Comparison of ENCODE assay signal across 16 mouse cellular contexts in genomic region chr12:99234346-99234745, GRCm38 (mm10).
DNase-seq lines count a peak whose midpoint lies in the region; ATAC-seq and TF ChIP-seq lines count a peak whose summit lies in the region.
"Had no signal": no experiment of that assay in that cellular context is flagged by ENCODE, and none has a peak within 500 bp of the region (broad histone marks: within the 10 kb centered on the region; RNA-seq: fewer than 3 reads in every experiment).

No protein-coding gene starts in this region.

- H3K4me2 ChIP-seq in forebrain, embryonic 14.5 days (ENCODE audit: low read length): no peak overlapping the region
- H3K4me2 ChIP-seq: hindbrain, embryonic 15.5 days; liver, embryonic 12.5 days had no signal

- H3K27ac ChIP-seq in liver, adult 2 months (replicated peaks; ENCODE audit: insufficient read depth, low read depth, low read length): peak overlapping the region; percentile 87
- peak overlapping the region; percentile 41; the same call in 1 of the 2 replicates for H3K27ac ChIP-seq in forebrain, embryonic 14.5 days (ENCODE audit: low read depth, low read length)
- H3K27ac ChIP-seq: hindbrain, embryonic 15.5 days; liver, embryonic 12.5 days had no signal

- TF ChIP-seq CTCF in liver, adult 2 months (IDR thresholded peaks at IDR 0.05; ENCODE audit: low read depth, low read length): no peak

- H3K4me3 ChIP-seq in liver, adult 2 months (ENCODE audit: insufficient read depth, low read depth, low read length): no peak overlapping the region
- no peak overlapping the region for H3K4me3 ChIP-seq in forebrain, embryonic 14.5 days (ENCODE audit: low read depth, low read length)
- H3K4me3 ChIP-seq: erythroblast, embryonic 14.5 days; hindbrain, embryonic 15.5 days; liver, embryonic 12.5 days had no signal

- no peaks in the 10 kb centered on the region for H3K36me3 ChIP-seq in liver, adult 2 months (ENCODE audit: control insufficient read depth, insufficient read depth, low read length)
- H3K36me3 ChIP-seq in forebrain, embryonic 14.5 days (ENCODE audit: control insufficient read depth, insufficient read depth, low read length): no peaks in the 10 kb centered on the region
- H3K36me3 ChIP-seq: hindbrain, embryonic 15.5 days; liver, embryonic 12.5 days had no signal

- TF ChIP-seq POLR2A in liver, adult 2 months (IDR thresholded peaks at IDR 0.05; ENCODE audit: extremely low read depth, insufficient read depth, low read length): no peak

- H3K27me3 ChIP-seq in liver, adult 2 months (ENCODE audit: control insufficient read depth, insufficient read depth, low read length): no peaks in the 10 kb centered on the region
- H3K27me3 ChIP-seq in forebrain, embryonic 14.5 days (replicated peaks; ENCODE audit: control insufficient read depth, insufficient read depth, low read length): no peaks in the 10 kb centered on the region
- H3K27me3 ChIP-seq: hindbrain, embryonic 15.5 days; liver, embryonic 12.5 days had no signal

- H3K4me1 ChIP-seq in liver, adult 2 months (ENCODE audit: control insufficient read depth, insufficient read depth, low read length): peaks cover 39% of the 10 kb centered on the region
- H3K4me1 ChIP-seq in forebrain, embryonic 14.5 days (ENCODE audit: control insufficient read depth, insufficient read depth, low read length): peaks cover 77% of the 10 kb centered on the region

- peak; percentile 47 for DNase-seq in adrenal gland, postnatal 14 days
- DNase-seq in adrenal gland, adult 8-10 months: no peak
- peak; percentile 99 for DNase-seq in liver, adult 2 months (ENCODE audit: extremely low read depth, low read depth, low spot score)
- DNase-seq in liver: no peak
- peak; percentile 77 for DNase-seq in adipocyte (ENCODE audit: low spot score)
- peak; percentile 73 for DNase-seq in forebrain, embryonic 14.5 days (ENCODE audit: low spot score)
- DNase-seq in embryo, embryonic 11 days: no peak
- DNase-seq in frontal cortex, postnatal 36 days (ENCODE audit: low spot score in 2 of 2): no peak
- DNase-seq: cerebellum, adult 9-11 months; heart, adult 11 months; kidney, adult 2 months; lung, postnatal 4 days; right cerebral cortex, adult 18-20 months had no signal

- no peak for ATAC-seq in forebrain, embryonic 14.5 days
- ATAC-seq: liver, embryonic 12.5 days had no signal

- no peak overlapping the region for H3K9ac ChIP-seq in liver, adult 2 months (ENCODE audit: low read depth, low read length)
- no peak overlapping the region for H3K9ac ChIP-seq in forebrain, embryonic 14.5 days (ENCODE audit: low read length)
- H3K9ac ChIP-seq: hindbrain, embryonic 15.5 days; liver, embryonic 12.5 days had no signal

- WGBS in liver, adult 2 months: 20% methylated on average over 6 of the region's 6 CpGs
- WGBS in forebrain, embryonic 14.5 days: 13% methylated on average over 6 of the region's 6 CpGs

- H3K79me2 ChIP-seq in liver, adult 2 months (ENCODE audit: control insufficient read depth, insufficient read depth, low read length): peaks cover 19% of the 10 kb centered on the region

- H3K9me3 ChIP-seq in forebrain, embryonic 14.5 days (replicated peaks; ENCODE audit: control insufficient read depth, low read length): no peaks in the 10 kb centered on the region
- H3K9me3 ChIP-seq: hindbrain, embryonic 15.5 days; liver, embryonic 12.5 days had no signal

Comparison
In these comparisons a context has a peak if more than half of its experiments do, and no peak if none do; other contexts are left out.
1. DNase-seq: peak in adrenal gland, postnatal 14 days (single experiment), liver, adult 2 months (single experiment), adipocyte (single experiment) and forebrain, embryonic 14.5 days (single experiment); none in adrenal gland, adult 8-10 months (single experiment), liver (single experiment), embryo, embryonic 11 days (single experiment) and frontal cortex, postnatal 36 days (0 of 2).